Mouse (Mus musculus) liver, embryonic 12.5 days (tissue): Measurements from ENCODE around the gene Olfr749. TPM values are rescaled to one million over a fixed set of nuclear protein-coding genes. Genes with fewer than 3 reads are reported as not detected.

Experiments used
- ATAC-seq: fragments of 200-750 bp; cut with Nextera tagmentation; 2 replicates; pipeline ENCODE4 v1.8.0; 2017; ENCODE audit warnings: moderate number of reproducible peaks, mild to moderate bottlenecking, moderate library complexity
- H3K27ac ChIP-seq: fragments of 300-500 bp; sonication (generic); 2 replicates; pipeline ENCODE4 v1.5.1; 2016; ENCODE audit warnings: mild to moderate bottlenecking
- H3K27me3 ChIP-seq: fragments of 300-500 bp; sonication (generic); replicated peaks from 2 replicates; pipeline ENCODE4 v1.6.1; 2016; ENCODE audit warnings: mild to moderate bottlenecking, moderate library complexity
- H3K36me3 ChIP-seq: fragments of 300-500 bp; sonication (generic); 2 replicates; pipeline ENCODE4 v1.6.1; 2016; ENCODE audit warnings: mild to moderate bottlenecking, moderate library complexity
- H3K4me1 ChIP-seq: fragments of 300-500 bp; sonication (generic); 2 replicates; pipeline ENCODE4 v1.6.1; 2016
- H3K4me2 ChIP-seq: fragments of 300-500 bp; sonication (generic); 2 replicates; pipeline ENCODE4 v1.6.1; 2016; ENCODE audit warnings: mild to moderate bottlenecking, moderate library complexity
- H3K4me3 ChIP-seq: fragments of 300-500 bp; sonication (generic); 2 replicates; pipeline ENCODE4 v1.5.1; 2016; ENCODE audit warnings: mild to moderate bottlenecking, moderate library complexity
- H3K9ac ChIP-seq: fragments of 300-500 bp; sonication (generic); 2 replicates; pipeline ENCODE4 v1.6.1; 2016; ENCODE audit warnings: mild to moderate bottlenecking, moderate library complexity
- H3K9me3 ChIP-seq: fragments of 300-500 bp; sonication (generic); replicated peaks from 2 replicates; pipeline ENCODE4 v1.6.1; 2016; ENCODE audit warnings: mild to moderate bottlenecking, moderate library complexity
- WGBS: fragments of 180-500 bp; shearing (Covaris S2); methylation state at CpG from one replicate; pipeline ENCODE4 v1.1.7; 2016; ENCODE audit not compliant: insufficient replicate concordance; 5-methylcytosine and 5-hydroxymethylcytosine counted together
- polyA plus RNA-seq: library from polyadenylated mRNA; unstranded; fragments of >200 nt; fragmentation: Nextera tagmentation; extraction: Ambion mirVana; gene quantifications from 2 replicates; pipeline ENCODE4 v1.2.1, GENCODE M21; 2016

Olfr749 gene
- polyA plus RNA-seq, 1 experiment from 2014 or later, result not detected

GRCm38 (mm10) chr14:50707073-50707472, 37.8 kb downstream of the Olfr749 start, which contains the start of gene Olfr748:
TSS of gene Olfr748 (plus strand) at chr14:50707373.
- Histone ChIP-seq H3K4me2 (no peak within 1 kb of the TSS), H3K4me1 (no peaks in the 10 kb centered on the region), H3K27me3 (no peaks in the 10 kb centered on the region), H3K36me3 (no peaks in the 10 kb centered on the region), H3K9me3 (no peaks in the 10 kb centered on the region), H3K27ac (no peak within 1 kb of the TSS), H3K9ac (no peak within 1 kb of the TSS), H3K4me3 (no peak within 1 kb of the TSS)
- no peak for ATAC-seq
- WGBS, result 38% methylated on average over 1 of the region's 1 CpGs

- Histone ChIP-seq H3K4me3 (no peak within 1 kb of the TSS), H3K4me2 (no peak within 1 kb of the TSS), H3K36me3 (no peaks in the 10 kb centered on the region), H3K4me1 (no peaks in the 10 kb centered on the region), H3K27me3 (no peaks in the 10 kb centered on the region), H3K27ac (no peak within 1 kb of the TSS), H3K9ac (no peak within 1 kb of the TSS), H3K9me3 (no peaks in the 10 kb centered on the region)
- no peak for ATAC-seq
- WGBS, result 66% methylated on average over 3 of the region's 3 CpGs
These were observed 51.8 kb downstream of the Olfr749 start, which contains the start of gene Olfr747 for GRCm38 (mm10) chr14:50693106-50693505. TSS of gene Olfr747 (minus strand) at chr14:50693206.

Other genes starting within 250 kb of the Olfr749 start
- gene Olfr742, start 241.5 kb downstream of the Olfr749 start, polyA plus RNA-seq, result not detected in 2 replicates
- not detected in 2 replicates for gene Olfr743, start 223.3 kb downstream of the Olfr749 start, polyA plus RNA-seq
- gene Olfr744, start 130.2 kb downstream of the Olfr749 start, polyA plus RNA-seq, result not detected in 2 replicates
- not detected in 2 replicates for gene Olfr745, start 105.7 kb downstream of the Olfr749 start, polyA plus RNA-seq
- gene Olfr746, start 98.0 kb downstream of the Olfr749 start, polyA plus RNA-seq, result not detected in 2 replicates
- not detected in 2 replicates for gene Olfr747, start 51.9 kb downstream of the Olfr749 start, polyA plus RNA-seq
- not detected in 2 replicates for gene Olfr748, start 37.7 kb downstream of the Olfr749 start, polyA plus RNA-seq
- 27.3 and 27.9 TPM in 2 replicates for gene Ttc5, start 40.4 kb upstream of the Olfr749 start, polyA plus RNA-seq
- not detected in 2 replicates for gene Ccnb1ip1, start 62.6 kb upstream of the Olfr749 start, polyA plus RNA-seq
- 44.8 and 45.8 TPM in 2 replicates for gene Parp2, start 62.7 kb upstream of the Olfr749 start, polyA plus RNA-seq
- gene Tep1, start 125.5 kb upstream of the Olfr749 start, polyA plus RNA-seq, result 2.2 and 3.2 TPM in 2 replicates
- 0.13 and 0.28 TPM in 2 replicates for gene Klhl33, start 152.4 kb upstream of the Olfr749 start, polyA plus RNA-seq
- 69.7 and 74.0 TPM in 2 replicates for gene Osgep, start 179.8 kb upstream of the Olfr749 start, polyA plus RNA-seq
- gene Apex1, start 179.9 kb upstream of the Olfr749 start, polyA plus RNA-seq, result 144 and 147 TPM in 2 replicates
- 26.1 and 30.6 TPM in 2 replicates for gene Pip4p1, start 185.8 kb upstream of the Olfr749 start, polyA plus RNA-seq
- gene Pnp, start 186.0 kb upstream of the Olfr749 start, polyA plus RNA-seq, result 75.0 and 76.1 TPM in 2 replicates
- not detected in 2 replicates for gene Gm49342, start 199.4 kb upstream of the Olfr749 start, polyA plus RNA-seq
- 4.0 and 4.3 TPM in 2 replicates for gene Pnp2, start 210.9 kb upstream of the Olfr749 start, polyA plus RNA-seq